Mouse (Mus musculus): ENCODE measurements around the gene Olfr512.

The Olfr512 gene

DNA sequence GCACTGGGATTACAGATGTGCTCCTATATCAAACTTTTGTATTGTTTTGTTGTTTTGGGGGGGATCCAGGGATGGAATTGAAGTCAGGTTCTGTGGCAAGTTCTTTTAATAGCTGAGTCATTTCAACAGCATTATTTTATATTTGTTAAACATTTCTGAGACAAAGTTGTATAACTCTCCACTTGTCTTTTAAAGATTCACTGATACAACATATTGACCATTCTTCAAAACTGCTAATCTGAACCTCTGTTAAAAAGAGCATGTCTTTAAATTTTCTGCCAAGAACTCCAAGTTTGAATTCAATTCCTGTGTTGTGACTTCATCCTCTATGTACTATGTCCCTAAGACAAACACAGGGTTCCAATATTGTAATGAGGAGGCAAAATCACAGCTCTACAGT lies at the start of gene Olfr512:
TSS of gene Olfr512 (plus strand) at position 301 of the 400 bp plus-strand sequence.
- no peak for DNase-seq (ENCODE audit: low spot score)

DNA sequence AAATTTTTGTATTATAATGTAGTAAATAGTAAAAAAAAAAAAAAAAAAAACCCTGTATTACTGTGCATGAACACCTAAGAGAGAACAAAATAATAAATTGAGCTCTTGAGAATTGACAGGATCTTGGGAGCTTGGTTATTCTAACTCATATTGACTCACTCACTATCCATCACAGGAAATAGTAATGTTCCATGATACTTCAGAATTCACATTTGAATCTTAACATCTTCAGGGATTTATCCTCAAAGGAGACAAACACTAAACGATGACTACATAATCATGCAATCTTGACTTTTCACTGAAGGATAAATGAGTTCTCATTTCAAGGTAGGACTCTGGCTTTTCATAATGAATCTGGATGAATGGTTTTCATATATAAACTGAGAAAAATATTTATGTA lies 47.0 kb upstream of the Olfr512 start, which contains the start of gene Olfr510:
TSS of gene Olfr510 (plus strand) at position 301 of the 400 bp plus-strand sequence.
- no peak for DNase-seq (ENCODE audit: low spot score)

DNA sequence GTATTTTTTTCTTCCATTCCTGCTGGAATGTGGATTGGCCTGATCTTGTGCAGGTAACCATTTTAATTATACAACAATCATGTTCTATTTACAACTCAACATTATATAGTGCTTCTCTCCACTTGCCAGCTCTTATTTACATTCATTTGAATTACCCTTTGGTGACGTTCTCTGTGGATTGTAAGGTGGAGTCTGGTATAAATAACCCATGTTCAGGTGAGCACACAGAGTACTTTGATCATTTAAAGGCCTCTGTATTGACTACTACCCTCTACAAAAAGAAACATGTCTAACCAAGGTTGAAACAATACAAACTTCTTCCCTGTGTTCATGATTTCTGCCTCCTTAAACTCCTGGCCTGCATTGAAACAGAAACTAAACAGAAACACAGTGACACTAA lies 42.1 kb upstream of the Olfr512 start:
- DNase-seq (ENCODE audit: low spot score), result no peak

DNA sequence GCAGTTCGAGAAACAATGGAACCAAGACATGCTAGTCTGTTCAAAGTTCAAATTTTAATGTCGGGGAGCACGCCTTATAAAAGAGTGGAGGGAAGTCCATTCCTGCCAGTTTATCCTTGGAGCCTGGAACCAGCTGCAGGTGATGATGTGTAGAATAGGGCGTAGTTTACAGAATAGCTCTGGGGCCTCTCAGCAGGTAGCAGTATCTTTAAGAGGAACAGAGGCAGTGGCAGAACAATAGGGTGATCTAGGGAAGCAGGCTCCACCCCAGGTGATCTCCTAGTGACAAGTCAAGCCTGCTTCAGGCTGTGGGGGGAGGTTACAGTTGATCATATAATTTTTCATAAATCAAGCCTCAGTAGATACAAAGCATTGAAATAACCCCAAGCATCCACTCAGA lies 34.2 kb upstream of the Olfr512 start:
- DNase-seq (ENCODE audit: low spot score), result no peak

DNA sequence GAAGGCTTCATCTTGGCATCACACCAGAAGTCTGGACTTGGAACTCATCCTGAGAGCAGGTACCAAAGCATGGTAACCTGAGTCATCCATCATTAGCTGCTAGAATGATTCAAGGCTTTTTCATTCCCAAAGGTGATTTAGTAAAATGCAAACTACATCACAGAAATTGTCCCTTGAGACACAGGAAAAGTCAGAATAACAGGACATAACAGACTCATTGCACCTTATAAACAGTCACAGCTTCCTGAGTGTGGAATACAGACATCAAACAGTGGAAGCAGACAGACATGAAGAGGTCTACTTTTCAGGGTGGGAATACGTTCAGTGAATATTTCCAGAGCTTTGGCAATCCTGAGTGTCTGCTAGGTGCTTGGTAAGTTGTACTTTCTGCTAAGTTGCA lies 37.6 kb downstream of the Olfr512 start, which contains the start of gene Olfr513:
TSS of gene Olfr513 (plus strand) at position 301 of the 400 bp plus-strand sequence.
- DNase-seq (ENCODE audit: low spot score), result no peak

DNA sequence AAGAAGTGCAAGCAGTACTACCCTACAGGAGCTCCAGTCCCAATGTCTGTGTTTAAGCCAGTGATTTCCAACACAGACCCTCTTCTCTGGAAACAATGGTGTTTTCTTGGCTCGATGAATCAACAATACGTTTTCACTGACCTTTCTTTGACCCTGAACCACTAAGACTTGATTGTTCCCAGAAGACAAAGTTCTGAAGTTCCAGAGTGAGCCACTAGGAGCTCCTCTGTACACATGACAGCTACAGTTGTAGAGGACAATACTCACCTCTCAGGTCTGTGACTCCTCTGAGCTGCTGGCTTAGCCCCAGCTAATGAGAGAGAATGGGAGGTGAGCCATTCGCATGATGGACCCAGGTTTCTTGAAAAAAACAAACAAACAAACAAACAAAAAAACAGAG lies 47.3 kb downstream of the Olfr512 start:
- DNase-seq (ENCODE audit: low spot score), result no peak

Data from ovary, postnatal 36 days (tissue).